Mouse (Mus musculus) stomach, postnatal 0 days (tissue): Measurements from ENCODE around the gene Cisd1. TPM values are rescaled to one million over a fixed set of nuclear protein-coding genes. Genes with fewer than 3 reads are reported as not detected.

Experiments used
- ATAC-seq: fragments of 200-750 bp; cut with Nextera tagmentation; 2 replicates; pipeline ENCODE4 v1.8.0; 2017; ENCODE audit not compliant: low FRiP score, low TSS enrichment
- DNase-seq: peaks from one replicate; pipeline ENCODE4 v3.0.0-alpha.2; 2016; ENCODE audit warnings: low spot score
- H3K27ac ChIP-seq: fragments of 300-500 bp; sonication (generic); replicated peaks from 2 replicates; pipeline ENCODE4 v1.5.1; 2014; ENCODE audit warnings: mild to moderate bottlenecking, control low read depth
- H3K27me3 ChIP-seq: fragments of 300-500 bp; sonication (generic); 2 replicates; pipeline ENCODE4 v1.6.1; 2014; ENCODE audit warnings: low read length; ENCODE audit not compliant: control insufficient read depth, insufficient read depth
- H3K36me3 ChIP-seq: fragments of 300-500 bp; sonication (generic); 2 replicates; pipeline ENCODE4 v1.6.1; 2014; ENCODE audit warnings: low read length, mixed read lengths; ENCODE audit not compliant: control insufficient read depth, insufficient read depth
- H3K4me1 ChIP-seq: fragments of 300-500 bp; sonication (generic); replicated peaks from 2 replicates; pipeline ENCODE4 v1.6.1; 2014; ENCODE audit warnings: antibody characterized with exemption; ENCODE audit not compliant: control insufficient read depth, insufficient read depth
- H3K4me2 ChIP-seq: fragments of 300-500 bp; sonication (generic); replicated peaks from 2 replicates; pipeline ENCODE4 v1.6.1; 2014; ENCODE audit warnings: low read depth, mild to moderate bottlenecking, control low read depth, moderate library complexity
- H3K4me3 ChIP-seq: fragments of 300-500 bp; sonication (generic); 2 replicates; pipeline ENCODE4 v1.5.1; 2014; ENCODE audit warnings: low read depth, low read length, control low read depth
- H3K9ac ChIP-seq: fragments of 300-500 bp; sonication (generic); 2 replicates; pipeline ENCODE4 v1.6.1; 2014; ENCODE audit warnings: mild to moderate bottlenecking, low read length, control low read depth, mixed read lengths
- H3K9me3 ChIP-seq: fragments of 300-500 bp; sonication (generic); 2 replicates; pipeline ENCODE4 v1.6.1; 2016; ENCODE audit warnings: low read length; ENCODE audit not compliant: control insufficient read depth
- CTCF ChIP-seq: IDR thresholded peaks from 2 replicates; pipeline ENCODE4 v1.5.1; 2016; ENCODE audit warnings: antibody characterized with exemption, low read depth, mild to moderate bottlenecking, moderate library complexity
- EP300 ChIP-seq: optimal IDR thresholded peaks from 2 replicates; pipeline ENCODE3; 2016; ENCODE audit warnings: antibody characterized with exemption
- WGBS: fragments of 180-500 bp; shearing (Covaris S2); extraction: QIAGEN DNeasy Blood & Tissue Kit; methylation state at CpG from one replicate; pipeline ENCODE4 v1.1.7; 2014; 5-methylcytosine and 5-hydroxymethylcytosine counted together
- polyA plus RNA-seq: library from polyadenylated mRNA; unstranded; fragments of >200 nt; fragmentation: Nextera tagmentation; extraction: Ambion mirVana; gene quantifications from 2 replicates; pipeline ENCODE4 v1.2.1, GENCODE M21; 2015

Cisd1 gene
- polyA plus RNA-seq, 1 experiment from 2014 or later = 147 TPM

- no peak for TF ChIP-seq EP300
- no peak for TF ChIP-seq CTCF
- under 1% methylated on average over 43 of the region's 49 CpGs for WGBS
- ATAC-seq = peak; percentile 92
Observed at GRCm38 (mm10) chr10:71347509-71347949, 2.8 kb upstream of the Cisd1 start, which contains the start of gene Ipmk. Gene Ipmk (plus strand): TSS chr10:71347763.

GRCm38 (mm10) chr10:71346722-71347508 lies 2.2 kb upstream of the Cisd1 start:
- no peak for ATAC-seq
- H3K4me2 ChIP-seq = peak overlapping the region; percentile 96
- peak overlapping the region; percentile 67 for H3K27ac ChIP-seq
- H3K4me1 ChIP-seq = peaks cover 5% of the 10 kb centered on the region
- no peak for DNase-seq
- H3K4me3 ChIP-seq = peak overlapping the region; percentile 84
- 8% methylated on average over 13 of the region's 13 CpGs for WGBS
- no peak for TF ChIP-seq EP300
- peak; percentile 38; the same call in 1 of the 2 replicates for TF ChIP-seq CTCF
- peak overlapping the region; percentile 82 for H3K9ac ChIP-seq
- H3K9me3 ChIP-seq = no peaks in the 10 kb centered on the region
- H3K36me3 ChIP-seq = no peaks in the 10 kb centered on the region
- H3K27me3 ChIP-seq = no peaks in the 10 kb centered on the region

More at GRCm38 (mm10) chr10:71347509-71347949, 2.8 kb upstream of the Cisd1 start, which contains the start of gene Ipmk:
- H3K27me3 ChIP-seq = no peaks in the 10 kb centered on the region
- H3K4me1 ChIP-seq = peaks cover 5% of the 10 kb centered on the region
- peak; percentile 98 for DNase-seq
- no peaks in the 10 kb centered on the region for H3K36me3 ChIP-seq
- H3K4me2 ChIP-seq = peak within 1 kb of the TSS; percentile 96
- H3K9me3 ChIP-seq = no peaks in the 10 kb centered on the region
- peak within 1 kb of the TSS; percentile 92 for H3K27ac ChIP-seq
- peak within 1 kb of the TSS; percentile 82 for H3K9ac ChIP-seq
- H3K4me3 ChIP-seq = peak within 1 kb of the TSS; percentile 84

DNA sequence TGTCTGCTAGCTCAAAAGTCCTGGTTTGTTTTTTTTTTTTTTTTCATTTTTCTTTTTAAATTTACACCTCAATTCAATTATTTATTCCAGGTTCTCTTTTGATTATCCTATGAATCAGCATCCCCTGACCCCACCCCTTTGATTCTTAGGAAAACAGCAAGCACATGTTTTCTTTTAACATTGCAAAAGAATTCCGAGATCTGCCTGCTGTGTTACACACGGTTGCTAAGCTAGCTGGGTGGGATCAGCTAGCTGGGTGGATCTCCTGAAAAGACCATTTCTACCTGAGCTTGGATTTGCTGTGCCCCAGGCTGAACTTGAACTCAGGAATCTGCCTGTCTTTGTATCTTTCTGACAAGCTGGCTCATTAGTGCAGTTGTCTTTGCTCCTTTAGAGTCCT lies 1.4 kb upstream of the Cisd1 start:
- TF ChIP-seq EP300 = no peak
- TF ChIP-seq CTCF = no peak
- WGBS = 54% methylated on average over 2 of the region's 2 CpGs
- Histone ChIP-seq H3K9me3 (no peaks in the 10 kb centered on the region), H3K4me3 (no peak overlapping the region), H3K4me1 (peaks cover 5% of the 10 kb centered on the region), H3K36me3 (no peaks in the 10 kb centered on the region), H3K27me3 (no peaks in the 10 kb centered on the region), H3K4me2 (no peak overlapping the region), H3K9ac (no peak overlapping the region), H3K27ac (no peak overlapping the region)
- DNase-seq = no peak
- ATAC-seq = no peak

DNA sequence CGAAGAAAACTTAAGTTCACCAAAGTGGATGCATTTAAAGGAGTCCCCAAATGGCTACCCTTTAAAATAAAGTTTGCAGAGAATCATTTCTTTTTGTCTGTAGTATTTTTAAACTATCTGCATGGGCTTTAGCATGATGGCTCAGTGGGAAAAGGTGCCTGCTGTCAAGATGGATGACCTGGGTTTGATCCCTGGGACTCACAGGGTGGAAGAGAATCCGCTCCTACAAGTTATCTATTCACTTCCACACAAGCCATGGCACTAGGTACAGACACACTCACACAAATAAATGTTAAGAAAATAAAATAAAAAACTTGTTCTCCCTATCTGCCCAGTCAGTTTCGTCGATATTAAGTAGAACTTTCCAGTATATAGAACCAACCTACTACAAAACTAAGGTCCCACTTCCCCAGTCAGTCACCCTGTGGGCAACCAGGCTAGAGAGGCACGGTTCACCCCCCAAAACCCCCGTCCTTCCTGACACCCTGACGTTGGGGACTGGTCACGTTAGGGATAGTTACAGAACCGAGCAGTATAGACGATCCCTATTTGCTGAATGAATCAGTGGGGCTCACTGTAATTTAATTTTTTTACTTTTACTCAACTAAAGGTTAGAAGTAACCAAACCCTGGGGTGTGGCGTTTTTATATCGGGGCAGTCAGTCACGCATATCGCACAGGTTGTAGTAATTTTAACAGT lies 1.0 kb downstream of the Cisd1 start:
- H3K9ac ChIP-seq = peak overlapping the region; percentile 88
- no peaks in the 10 kb centered on the region for H3K36me3 ChIP-seq
- no peaks in the 10 kb centered on the region for H3K9me3 ChIP-seq
- H3K4me3 ChIP-seq = peak overlapping the region; percentile 83
- WGBS = 22% methylated on average over 14 of the region's 14 CpGs
- ATAC-seq (no peak), DNase-seq (no peak)
- no peaks in the 10 kb centered on the region for H3K27me3 ChIP-seq
- peaks cover 3% of the 10 kb centered on the region; the same call in 1 of the 2 replicates for H3K4me1 ChIP-seq
- TF ChIP-seq CTCF = no peak
- no peak for TF ChIP-seq EP300
- H3K27ac ChIP-seq = no peak overlapping the region
- H3K4me2 ChIP-seq = peak overlapping the region; percentile 90

GRCm38 (mm10) chr10:71343130-71343529 lies 1.6 kb downstream of the Cisd1 start:
- DNase-seq (no peak), ATAC-seq (no peak)
- H3K27me3 ChIP-seq = no peaks in the 10 kb centered on the region
- no peak overlapping the region for H3K27ac ChIP-seq
- 74% methylated on average over 3 of the region's 3 CpGs for WGBS
- no peaks in the 10 kb centered on the region for H3K36me3 ChIP-seq
- no peak overlapping the region for H3K4me3 ChIP-seq
- H3K4me2 ChIP-seq = no peak overlapping the region
- H3K9me3 ChIP-seq = no peaks in the 10 kb centered on the region
- no peak overlapping the region for H3K9ac ChIP-seq
- TF ChIP-seq CTCF = no peak
- TF ChIP-seq EP300 = no peak
- peaks cover 3% of the 10 kb centered on the region; the same call in 1 of the 2 replicates for H3K4me1 ChIP-seq
